Mouse (Mus musculus): Measurements from ENCODE around the gene Mindy3. TPM values are rescaled to one million over a fixed set of nuclear protein-coding genes. Genes with fewer than 3 reads are reported as not detected.

Gene Mindy3
- total and polyA plus RNA-seq, 2 experiments from 2014 or later = 48.4 to 60.4 TPM

DNA sequence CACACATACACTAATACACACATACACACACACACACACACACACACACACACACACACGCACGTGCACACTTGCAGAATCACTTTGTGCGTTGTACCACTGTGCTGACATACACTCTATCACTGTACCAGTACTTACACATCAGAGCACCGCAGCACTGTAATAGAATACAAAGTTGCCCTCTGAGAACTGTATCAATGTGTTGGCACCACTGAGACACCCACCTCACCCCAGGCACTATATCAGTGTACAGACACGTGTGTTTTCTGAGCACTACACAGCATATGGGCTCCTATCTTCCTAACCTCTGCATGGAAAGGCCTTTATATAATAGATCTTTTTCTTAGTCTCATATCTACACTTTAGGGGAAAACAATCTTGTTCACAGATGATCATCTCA is 64.4 kb downstream of the Mindy3 start:
- TF ChIP-seq CTCF (IDR thresholded peaks at IDR 0.05; ENCODE audit: low read depth) = no peak
- Histone ChIP-seq H3K27me3 (ENCODE audit: insufficient read depth, low read length) (no peaks in the 10 kb centered on the region), H3K9ac (no peak overlapping the region), H3K27ac (ENCODE audit: low read depth, low read length) (no peak overlapping the region), H3K9me3 (ENCODE audit: low read length) (no peaks in the 10 kb centered on the region), H3K4me1 (ENCODE audit: insufficient read depth) (no peaks in the 10 kb centered on the region), H3K4me3 (ENCODE audit: low read depth, low read length) (no peak overlapping the region), H3K36me3 (ENCODE audit: insufficient read depth) (peaks cover 17% of the 10 kb centered on the region), H3K4me2 (ENCODE audit: low read depth) (no peak overlapping the region)
- 95% methylated on average over 5 of the region's 5 CpGs for WGBS
- DNase-seq (no peak), ATAC-seq (no peak)

GRCm38 (mm10) chr2:12348914-12349313 is 70.4 kb downstream of the Mindy3 start:
- Histone ChIP-seq H3K36me3 (ENCODE audit: insufficient read depth) (peaks cover 9% of the 10 kb centered on the region; the same call in 1 of the 2 replicates), H3K4me1 (ENCODE audit: insufficient read depth) (no peaks in the 10 kb centered on the region), H3K27ac (ENCODE audit: low read depth, low read length) (no peak overlapping the region), H3K9me3 (ENCODE audit: low read length) (no peaks in the 10 kb centered on the region), H3K4me3 (ENCODE audit: low read depth, low read length) (no peak overlapping the region), H3K27me3 (ENCODE audit: insufficient read depth, low read length) (no peaks in the 10 kb centered on the region), H3K9ac (no peak overlapping the region), H3K4me2 (ENCODE audit: low read depth) (no peak overlapping the region)
- 87% methylated on average over 2 of the region's 2 CpGs for WGBS
- no peak for TF ChIP-seq CTCF (IDR thresholded peaks at IDR 0.05; ENCODE audit: low read depth)
- ATAC-seq (no peak), DNase-seq (no peak)

GRCm38 (mm10) chr2:12331962-12332361 is 87.3 kb downstream of the Mindy3 start:
- Histone ChIP-seq H3K9me3 (ENCODE audit: low read length) (no peaks in the 10 kb centered on the region), H3K27ac (ENCODE audit: low read depth, low read length) (no peak overlapping the region), H3K27me3 (ENCODE audit: insufficient read depth, low read length) (no peaks in the 10 kb centered on the region), H3K36me3 (ENCODE audit: insufficient read depth) (no peaks in the 10 kb centered on the region), H3K4me1 (ENCODE audit: insufficient read depth) (peaks cover 7% of the 10 kb centered on the region), H3K4me2 (ENCODE audit: low read depth) (no peak overlapping the region), H3K9ac (no peak overlapping the region), H3K4me3 (ENCODE audit: low read depth, low read length) (no peak overlapping the region)
- TF ChIP-seq CTCF (IDR thresholded peaks at IDR 0.05; ENCODE audit: low read depth) = no peak
- 46% methylated on average over 2 of the region's 2 CpGs for WGBS
- ATAC-seq = peak; percentile 87
- peak; percentile 54 for DNase-seq

GRCm38 (mm10) chr2:12329620-12330019 is 89.7 kb downstream of the Mindy3 start:
- H3K9ac ChIP-seq = no peak overlapping the region
- no peak for TF ChIP-seq CTCF (IDR thresholded peaks at IDR 0.05; ENCODE audit: low read depth)
- H3K36me3 ChIP-seq (ENCODE audit: insufficient read depth) = no peaks in the 10 kb centered on the region
- no peak overlapping the region for H3K4me2 ChIP-seq (ENCODE audit: low read depth)
- ATAC-seq (peak; percentile 60), DNase-seq (peak; percentile 54)
- no peak overlapping the region for H3K27ac ChIP-seq (ENCODE audit: low read depth, low read length)
- H3K4me1 ChIP-seq (ENCODE audit: insufficient read depth) = peaks cover 7% of the 10 kb centered on the region
- H3K27me3 ChIP-seq (ENCODE audit: insufficient read depth, low read length) = no peaks in the 10 kb centered on the region
- no peak overlapping the region for H3K4me3 ChIP-seq (ENCODE audit: low read depth, low read length)
- WGBS = 21% methylated on average over 2 of the region's 2 CpGs
- no peaks in the 10 kb centered on the region for H3K9me3 ChIP-seq (ENCODE audit: low read length)

DNA sequence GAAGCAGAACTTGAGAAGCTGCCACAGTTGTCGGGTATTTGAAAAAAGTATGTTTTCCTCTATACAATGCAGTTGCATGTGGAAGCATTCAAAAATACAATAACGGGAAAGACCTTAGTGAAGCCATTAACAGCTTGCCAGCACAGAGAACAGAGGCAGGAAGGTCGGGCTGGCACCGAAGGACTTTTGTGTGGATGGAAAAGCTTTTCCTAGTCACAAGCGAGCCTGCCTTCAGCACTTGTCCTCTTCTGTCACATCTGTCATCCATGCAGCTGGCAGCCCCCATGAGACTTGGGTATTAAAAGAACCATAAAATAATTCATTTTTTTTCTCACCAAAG is 90.2 kb downstream of the Mindy3 start:
- H3K4me2 ChIP-seq (ENCODE audit: low read depth) = no peak overlapping the region
- H3K27ac ChIP-seq (ENCODE audit: low read depth, low read length) = no peak overlapping the region
- H3K36me3 ChIP-seq (ENCODE audit: insufficient read depth) = no peaks in the 10 kb centered on the region
- ATAC-seq (no peak), DNase-seq (no peak)
- H3K4me3 ChIP-seq (ENCODE audit: low read depth, low read length) = no peak overlapping the region
- H3K4me1 ChIP-seq (ENCODE audit: insufficient read depth) = peaks cover 7% of the 10 kb centered on the region
- TF ChIP-seq CTCF (IDR thresholded peaks at IDR 0.05; ENCODE audit: low read depth) = no peak
- H3K27me3 ChIP-seq (ENCODE audit: insufficient read depth, low read length) = no peaks in the 10 kb centered on the region
- no peaks in the 10 kb centered on the region for H3K9me3 ChIP-seq (ENCODE audit: low read length)
- H3K9ac ChIP-seq = no peak overlapping the region
- WGBS = 3% methylated on average over 5 of the region's 5 CpGs

DNA sequence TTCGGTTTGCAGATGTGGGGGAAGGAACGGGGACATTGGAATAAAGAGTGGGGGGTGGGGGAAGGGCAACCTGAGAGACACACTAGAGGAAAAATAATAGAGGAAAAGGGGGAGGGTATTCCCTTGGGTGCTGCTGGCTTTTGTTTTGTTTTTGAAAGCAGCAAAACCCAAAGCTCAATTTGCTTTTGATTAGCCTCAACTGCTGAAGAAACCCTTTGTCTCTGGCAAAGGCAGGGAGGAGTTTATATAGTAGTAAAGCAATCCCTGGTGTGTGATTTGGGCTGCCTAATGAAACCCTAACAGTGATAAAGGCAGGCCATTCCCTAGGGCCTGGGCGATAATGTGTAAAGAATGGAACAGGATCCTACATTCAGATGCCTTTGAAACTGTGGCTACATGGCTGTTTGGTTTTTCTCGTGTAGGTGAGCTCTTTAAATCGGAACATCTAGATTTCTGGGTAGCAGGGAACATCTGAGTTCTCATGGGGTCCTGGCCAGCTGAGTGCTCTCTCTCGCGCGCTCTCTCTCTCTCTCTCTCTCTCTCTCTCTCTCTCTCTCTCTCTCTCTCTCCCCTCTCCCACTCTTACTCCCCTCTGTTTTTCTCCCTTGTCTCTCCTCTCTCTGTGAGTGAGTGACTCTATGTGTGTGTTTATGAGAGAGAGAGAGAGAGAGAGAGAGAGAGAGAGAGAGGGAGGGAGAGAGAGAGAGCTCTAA is 90.8 kb downstream of the Mindy3 start:
- Histone ChIP-seq H3K27ac (ENCODE audit: low read depth, low read length) (no peak overlapping the region), H3K9ac (no peak overlapping the region), H3K4me2 (ENCODE audit: low read depth) (no peak overlapping the region), H3K36me3 (ENCODE audit: insufficient read depth) (no peaks in the 10 kb centered on the region), H3K4me1 (ENCODE audit: insufficient read depth) (peaks cover 7% of the 10 kb centered on the region), H3K27me3 (ENCODE audit: insufficient read depth, low read length) (no peaks in the 10 kb centered on the region), H3K9me3 (ENCODE audit: low read length) (no peaks in the 10 kb centered on the region), H3K4me3 (ENCODE audit: low read depth, low read length) (no peak overlapping the region)
- ATAC-seq (no peak), DNase-seq (peak; percentile 17)
- TF ChIP-seq CTCF (IDR thresholded peaks at IDR 0.05; ENCODE audit: low read depth) = no peak
- 8% methylated on average over 8 of the region's 8 CpGs for WGBS

- no peak overlapping the region for H3K27ac ChIP-seq (ENCODE audit: low read depth, low read length)
- H3K4me2 ChIP-seq (ENCODE audit: low read depth) = peak overlapping the region; percentile 43
- ATAC-seq (no peak), DNase-seq (no peak)
- WGBS = 27% methylated on average over 11 of the region's 11 CpGs
- no peaks in the 10 kb centered on the region for H3K27me3 ChIP-seq (ENCODE audit: insufficient read depth, low read length)
- peaks cover 7% of the 10 kb centered on the region for H3K4me1 ChIP-seq (ENCODE audit: insufficient read depth)
- H3K36me3 ChIP-seq (ENCODE audit: insufficient read depth) = no peaks in the 10 kb centered on the region
- no peak for TF ChIP-seq CTCF (IDR thresholded peaks at IDR 0.05; ENCODE audit: low read depth)
- H3K9ac ChIP-seq = no peak overlapping the region
- no peaks in the 10 kb centered on the region for H3K9me3 ChIP-seq (ENCODE audit: low read length)
- H3K4me3 ChIP-seq (ENCODE audit: low read depth, low read length) = peak overlapping the region; percentile 11; the same call in 1 of the 2 replicates
Observed at GRCm38 (mm10) chr2:12327691-12328354, 91.4 kb downstream of the Mindy3 start.
